Mouse (Mus musculus) megakaryocyte progenitor cell, adult 5-6 weeks (primary cell): ENCODE data around the gene Dlst. TPM values are rescaled to one million over a fixed set of nuclear protein-coding genes. Genes with fewer than 3 reads are reported as not detected.

Experiments used
- ATAC-seq: replicated peaks from 2 replicates; pipeline ENCODE4 v1.8.0; 2016; ENCODE audit warnings: mild to moderate bottlenecking, moderate TSS enrichment, inconsistent platforms; ENCODE audit not compliant: poor library complexity
- total RNA-seq, 2 experiments: library from RNA; stranded (forward) in 1 of 2; stranded (reverse) in 1 of 2; fragments of 157-497, 149-512 nt in 1 of 2; fragments of 200-1000 nt in 1 of 2; gene quantifications; 2 replicates each; pipeline versions ENCODE4 v1.2.3 to v1.2.4; 2015 to 2017

Dlst gene
- total RNA-seq, 2 experiments from 2014 or later, result 81.6 to 161 TPM

GRCm38 (mm10) chr12:85177740-85178239 lies 67.2 kb downstream of the Dlst start, which contains the start of gene Pgf:
Gene Pgf (minus strand): TSS chr12:85177790.
- ATAC-seq, result peak; percentile 38

GRCm38 (mm10) chr12:85178294-85178693 lies 67.7 kb downstream of the Dlst start:
- ATAC-seq, result no peak

GRCm38 (mm10) chr12:85181475-85182344 lies 71.1 kb downstream of the Dlst start:
- no peak for ATAC-seq

GRCm38 (mm10) chr12:85182345-85182643 lies 71.7 kb downstream of the Dlst start:
- ATAC-seq, result no peak

- ATAC-seq, result peak; percentile 62
Measured at GRCm38 (mm10) chr12:85182898-85183297, 72.3 kb downstream of the Dlst start.

- no peak for ATAC-seq
Measured at GRCm38 (mm10) chr12:85184118-85184517, 73.5 kb downstream of the Dlst start.

Other genes with a start within 250 kb of the Dlst start
- gene Ltbp2, start 234.3 kb upstream of the Dlst start, total RNA-seq (2015), result not detected in 2 replicates
- 1.2 TPM in 1 of 2 replicates, not detected in the other for gene Ltbp2, start 234.3 kb upstream of the Dlst start, total RNA-seq (2017)
- gene Fcf1, start 139.9 kb upstream of the Dlst start, total RNA-seq (2015), result 151 and 155 TPM in 2 replicates
- gene Fcf1, start 139.9 kb upstream of the Dlst start, total RNA-seq (2017), result 121 and 125 TPM in 2 replicates
- gene Arel1, start 139.9 kb upstream of the Dlst start, total RNA-seq (2015), result 28.0 and 30.5 TPM in 2 replicates
- gene Arel1, start 139.9 kb upstream of the Dlst start, total RNA-seq (2017), result 39.7 and 43.2 TPM in 2 replicates
- 78.0 and 96.2 TPM in 2 replicates for gene Ylpm1, start 114.5 kb upstream of the Dlst start, total RNA-seq (2015)
- gene Ylpm1, start 114.5 kb upstream of the Dlst start, total RNA-seq (2017), result 52.7 and 84.7 TPM in 2 replicates
- gene Prox2, start 74 bp upstream of the Dlst start, total RNA-seq (2015), result 1.2 TPM in 2 replicates
- gene Prox2, start 74 bp upstream of the Dlst start, total RNA-seq (2017), result 2.7 and 3.0 TPM in 2 replicates
- not detected in 2 replicates for gene Rps6kl1, start 40.4 kb downstream of the Dlst start, total RNA-seq (2015)
- not detected in 2 replicates for gene Rps6kl1, start 40.4 kb downstream of the Dlst start, total RNA-seq (2017)
- gene Pgf, start 67.0 kb downstream of the Dlst start, total RNA-seq (2015), result not detected in 2 replicates
- gene Pgf, start 67.0 kb downstream of the Dlst start, total RNA-seq (2017), result not detected in 2 replicates
- gene Eif2b2, start 108.6 kb downstream of the Dlst start, total RNA-seq (2015), result 30.0 and 32.4 TPM in 2 replicates
- 74.6 and 109 TPM in 2 replicates for gene Eif2b2, start 108.6 kb downstream of the Dlst start, total RNA-seq (2017)
- gene Mlh3, start 159.8 kb downstream of the Dlst start, total RNA-seq (2015), result 5.6 and 7.9 TPM in 2 replicates
- gene Mlh3, start 159.8 kb downstream of the Dlst start, total RNA-seq (2017), result 7.9 and 9.7 TPM in 2 replicates
- 52.4 and 52.8 TPM in 2 replicates for gene Acyp1, start 177.6 kb downstream of the Dlst start, total RNA-seq (2015)
- 40.4 and 54.5 TPM in 2 replicates for gene Acyp1, start 177.6 kb downstream of the Dlst start, total RNA-seq (2017)
- gene Zc2hc1c, start 177.8 kb downstream of the Dlst start, total RNA-seq (2015), result not detected in 2 replicates
- gene Zc2hc1c, start 177.8 kb downstream of the Dlst start, total RNA-seq (2017), result not detected in 2 replicates
- gene Nek9, start 228.5 kb downstream of the Dlst start, total RNA-seq (2015), result 34.0 and 36.1 TPM in 2 replicates
- 20.4 and 23.6 TPM in 2 replicates for gene Nek9, start 228.5 kb downstream of the Dlst start, total RNA-seq (2017)